Mouse (Mus musculus) neural tube, embryonic 14.5 days (tissue): Measurements from ENCODE around the gene Ryr1. TPM values are rescaled to one million over a fixed set of nuclear protein-coding genes. Genes with fewer than 3 reads are reported as not detected.
A peak's percentile ranks its signal among the peaks of the same experiment; 100 is the strongest.

Experiments
- ATAC-seq: fragments of 200-750 bp; cut with Nextera tagmentation; 2 replicates; pipeline ENCODE4 v1.8.0; 2017; ENCODE audit warnings: low read depth, mild to moderate bottlenecking, moderate TSS enrichment, moderate library complexity
- H3K27ac ChIP-seq: fragments of 300-500 bp; sonication (generic); 2 replicates; pipeline ENCODE4 v1.5.1; 2014; ENCODE audit warnings: low read depth, mild to moderate bottlenecking, control low read depth, low read length, moderate library complexity, mixed read lengths
- H3K27me3 ChIP-seq: fragments of 300-500 bp; sonication (generic); 2 replicates; pipeline ENCODE4 v1.6.1; 2014; ENCODE audit warnings: low read length; ENCODE audit not compliant: control insufficient read depth, insufficient read depth
- H3K36me3 ChIP-seq: fragments of 300-500 bp; sonication (generic); 2 replicates; pipeline ENCODE4 v1.6.1; 2014; ENCODE audit warnings: low read length, mixed read lengths; ENCODE audit not compliant: control insufficient read depth, insufficient read depth
- H3K4me1 ChIP-seq: fragments of 300-500 bp; sonication (generic); 2 replicates; pipeline ENCODE4 v1.6.1; 2014; ENCODE audit warnings: low read length; ENCODE audit not compliant: control insufficient read depth, insufficient read depth
- H3K4me2 ChIP-seq: fragments of 300-500 bp; sonication (generic); 2 replicates; pipeline ENCODE4 v1.6.1; 2014; ENCODE audit warnings: mild to moderate bottlenecking, low read depth, low read length, control low read depth
- H3K4me3 ChIP-seq: fragments of 300-500 bp; sonication (generic); 2 replicates; pipeline ENCODE4 v1.5.1; 2014; ENCODE audit warnings: low read depth, low read length, control low read depth, mixed read lengths
- H3K9ac ChIP-seq: fragments of 300-500 bp; sonication (generic); replicated peaks from 2 replicates; pipeline ENCODE4 v1.6.1; 2014; ENCODE audit warnings: low read depth, mild to moderate bottlenecking, control low read depth, low read length, mixed read lengths
- H3K9me3 ChIP-seq: fragments of 300-500 bp; sonication (generic); 2 replicates; pipeline ENCODE4 v1.6.1; 2016; ENCODE audit warnings: low read length; ENCODE audit not compliant: control insufficient read depth
- WGBS: fragments of 180-500 bp; shearing (Covaris S2); extraction: QIAGEN DNeasy Blood & Tissue Kit; methylation state at CpG from one replicate; pipeline ENCODE4 v1.1.7; 2014; 5-methylcytosine and 5-hydroxymethylcytosine counted together
- polyA plus RNA-seq: library from polyadenylated mRNA; unstranded; fragments of >200 nt; fragmentation: Nextera tagmentation; extraction: Ambion mirVana; gene quantifications from 2 replicates; pipeline ENCODE4 v1.2.1, GENCODE M21; 2014

Gene Ryr1
- polyA plus RNA-seq, 1 experiment from 2014 or later: 11.6 TPM

- no peaks in the 10 kb centered on the region for H3K9me3 ChIP-seq
- WGBS: 16% methylated on average over 19 of the region's 19 CpGs
- H3K9ac ChIP-seq: peak overlapping the region; percentile 41; the same call in 1 of the 2 replicates
- no peaks in the 10 kb centered on the region for H3K27me3 ChIP-seq
- peak; percentile 70 for ATAC-seq
- peaks cover 9% of the 10 kb centered on the region for H3K36me3 ChIP-seq
- H3K4me3 ChIP-seq: peak overlapping the region; percentile 41
- H3K4me2 ChIP-seq: peak overlapping the region; percentile 55
- peaks cover 9% of the 10 kb centered on the region; the same call in 1 of the 2 replicates for H3K4me1 ChIP-seq
- peak overlapping the region; percentile 48; the same call in 1 of the 2 replicates for H3K27ac ChIP-seq
These were observed 142.5 kb downstream of the Ryr1 start for GRCm38 (mm10) chr7:28982274-28983013.

GRCm38 (mm10) chr7:28981651-28982273 is 143.2 kb downstream of the Ryr1 start, which contains the start of the genes Eif3k and Map4k1:
Eif3k (minus strand) TSS chr7:28981864.
Map4k1 (plus strand) TSS chr7:28982050.
- under 1% methylated on average over 36 of the region's 36 CpGs for WGBS
- Histone ChIP-seq H3K4me1 (peaks cover 9% of the 10 kb centered on the region; the same call in 1 of the 2 replicates), H3K9ac (peak within 1 kb of the TSS; percentile 67), H3K27ac (peak within 1 kb of the TSS; percentile 66), H3K36me3 (peaks cover 16% of the 10 kb centered on the region), H3K4me3 (peak within 1 kb of the TSS; percentile 53), H3K9me3 (no peaks in the 10 kb centered on the region), H3K4me2 (peak within 1 kb of the TSS; percentile 81), H3K27me3 (no peaks in the 10 kb centered on the region)
- peak; percentile 96 for ATAC-seq

GRCm38 (mm10) chr7:28977556-28977955 is 147.4 kb downstream of the Ryr1 start:
- Histone ChIP-seq H3K9ac (no peak overlapping the region), H3K9me3 (no peaks in the 10 kb centered on the region), H3K36me3 (peaks cover 35% of the 10 kb centered on the region), H3K4me2 (no peak overlapping the region), H3K4me1 (peaks cover 8% of the 10 kb centered on the region; the same call in 1 of the 2 replicates), H3K27me3 (no peaks in the 10 kb centered on the region), H3K4me3 (no peak overlapping the region), H3K27ac (no peak overlapping the region)
- WGBS: 92% methylated on average over 9 of the region's 9 CpGs
- no peak for ATAC-seq

GRCm38 (mm10) chr7:28973025-28973424 is 152.0 kb downstream of the Ryr1 start:
- Histone ChIP-seq H3K4me3 (no peak overlapping the region), H3K4me2 (no peak overlapping the region), H3K36me3 (peaks cover 46% of the 10 kb centered on the region), H3K9ac (no peak overlapping the region), H3K27me3 (no peaks in the 10 kb centered on the region), H3K9me3 (no peaks in the 10 kb centered on the region), H3K4me1 (no peaks in the 10 kb centered on the region), H3K27ac (no peak overlapping the region)
- no peak for ATAC-seq
- WGBS: 85% methylated on average over 8 of the region's 8 CpGs

GRCm38 (mm10) chr7:28972542-28972985 is 152.4 kb downstream of the Ryr1 start:
- whole genome bisulfite sequencing: 71% methylated on average over 8 of the region's 8 CpGs

GRCm38 (mm10) chr7:28971770-28972269 is 153.2 kb downstream of the Ryr1 start:
- no peak overlapping the region for H3K4me3 ChIP-seq
- no peaks in the 10 kb centered on the region for H3K27me3 ChIP-seq
- 86% methylated on average over 6 of the region's 6 CpGs for WGBS
- H3K36me3 ChIP-seq: peaks cover 35% of the 10 kb centered on the region
- H3K4me1 ChIP-seq: no peaks in the 10 kb centered on the region
- ATAC-seq: no peak
- no peak overlapping the region for H3K27ac ChIP-seq
- H3K9ac ChIP-seq: no peak overlapping the region
- H3K4me2 ChIP-seq: no peak overlapping the region
- H3K9me3 ChIP-seq: no peaks in the 10 kb centered on the region

More at GRCm38 (mm10) chr7:28972542-28972985, 152.4 kb downstream of the Ryr1 start:
- Histone ChIP-seq H3K27me3 (no peaks in the 10 kb centered on the region), H3K9me3 (no peaks in the 10 kb centered on the region), H3K9ac (no peak overlapping the region), H3K4me1 (no peaks in the 10 kb centered on the region), H3K4me3 (no peak overlapping the region), H3K27ac (no peak overlapping the region), H3K4me2 (no peak overlapping the region), H3K36me3 (peaks cover 42% of the 10 kb centered on the region)
- ATAC-seq: no peak

GRCm38 (mm10) chr7:28971029-28971428 is 153.9 kb downstream of the Ryr1 start:
- no peak overlapping the region for H3K27ac ChIP-seq
- no peak overlapping the region for H3K4me2 ChIP-seq
- 95% methylated on average over 7 of the region's 7 CpGs for WGBS
- H3K9me3 ChIP-seq: no peaks in the 10 kb centered on the region
- H3K4me1 ChIP-seq: no peaks in the 10 kb centered on the region
- H3K27me3 ChIP-seq: no peaks in the 10 kb centered on the region
- peaks cover 27% of the 10 kb centered on the region for H3K36me3 ChIP-seq
- H3K4me3 ChIP-seq: no peak overlapping the region
- no peak for ATAC-seq
- H3K9ac ChIP-seq: no peak overlapping the region

- no peak overlapping the region for H3K4me3 ChIP-seq
- ATAC-seq: no peak
- no peak overlapping the region for H3K4me2 ChIP-seq
- no peaks in the 10 kb centered on the region for H3K27me3 ChIP-seq
- peaks cover 27% of the 10 kb centered on the region for H3K36me3 ChIP-seq
- H3K4me1 ChIP-seq: no peaks in the 10 kb centered on the region
- no peaks in the 10 kb centered on the region for H3K9me3 ChIP-seq
- 76% methylated on average over 12 of the region's 12 CpGs for WGBS
- H3K27ac ChIP-seq: no peak overlapping the region
- no peak overlapping the region for H3K9ac ChIP-seq
These were observed 155.1 kb downstream of the Ryr1 start for GRCm38 (mm10) chr7:28969672-28970394.
